Mouse (Mus musculus): ENCODE measurements around the gene Mrpl55.

- TF ChIP-seq USF1 (IDR thresholded peaks at IDR 0.05; ENCODE audit: low read depth) (no peak), MYOG (IDR thresholded peaks at IDR 0.05; ENCODE audit: control insufficient read depth in 1 of 3, insufficient read depth in 1 of 3, insufficient read length in 2 of 3, low read depth in 2 of 3) (no peak), POLR2A (IDR thresholded peaks at IDR 0.05; ENCODE audit: insufficient read length, low read depth) (no peak)
Observed at GRCm38 (mm10) chr11:59243856-59244255, 41.6 kb downstream of the Mrpl55 start.

Data from myocyte (in vitro differentiated cells).